Mouse (Mus musculus) heart, embryonic 11.5 days (tissue): Measurements from ENCODE around the gene Rpl18. TPM values are rescaled to one million over a fixed set of nuclear protein-coding genes. Genes with fewer than 3 reads are reported as not detected.

Experiments used
- ATAC-seq: fragments of 200-750 bp; cut with Nextera tagmentation; replicated peaks from 2 replicates; pipeline ENCODE4 v1.8.0; 2017; ENCODE audit warnings: moderate library complexity; ENCODE audit not compliant: insufficient number of reproducible peaks, low FRiP score, low TSS enrichment
- H3K27ac ChIP-seq: fragments of 300-500 bp; sonication (generic); 2 replicates; pipeline ENCODE4 v1.5.1; 2014; ENCODE audit warnings: mild to moderate bottlenecking, low read depth, low read length
- H3K27me3 ChIP-seq: fragments of 300-500 bp; sonication (generic); 2 replicates; pipeline ENCODE4 v1.6.1; 2014; ENCODE audit warnings: mild to moderate bottlenecking, low read length, mixed read lengths; ENCODE audit not compliant: control insufficient read depth, insufficient read depth
- H3K36me3 ChIP-seq: fragments of 300-500 bp; sonication (generic); 2 replicates; pipeline ENCODE4 v1.6.1; 2014; ENCODE audit warnings: mild to moderate bottlenecking, low read length, moderate library complexity, mixed read lengths; ENCODE audit not compliant: control insufficient read depth, insufficient read depth
- H3K4me1 ChIP-seq: fragments of 300-500 bp; sonication (generic); 2 replicates; pipeline ENCODE4 v1.6.1; 2014; ENCODE audit warnings: low read length; ENCODE audit not compliant: control insufficient read depth, insufficient read depth
- H3K4me2 ChIP-seq: fragments of 300-500 bp; sonication (generic); 2 replicates; pipeline ENCODE4 v1.6.1; 2014; ENCODE audit warnings: mild to moderate bottlenecking, moderate library complexity
- H3K4me3 ChIP-seq: fragments of 300-500 bp; sonication (generic); 2 replicates; pipeline ENCODE4 v1.5.1; 2014; ENCODE audit warnings: low read depth, low read length
- H3K9ac ChIP-seq: fragments of 300-500 bp; sonication (generic); 2 replicates; pipeline ENCODE4 v1.6.1; 2014; ENCODE audit warnings: mild to moderate bottlenecking, low read depth, low read length, moderate library complexity
- H3K9me3 ChIP-seq: fragments of 300-500 bp; sonication (generic); replicated peaks from 2 replicates; pipeline ENCODE4 v1.6.1; 2016; ENCODE audit warnings: low read length; ENCODE audit not compliant: control insufficient read depth
- WGBS: fragments of 180-500 bp; shearing (Covaris S2); extraction: QIAGEN DNeasy Blood & Tissue Kit; methylation state at CpG from one replicate; pipeline ENCODE4 v1.1.7; 2014; ENCODE audit not compliant: insufficient replicate concordance; 5-methylcytosine and 5-hydroxymethylcytosine counted together
- polyA plus RNA-seq: library from polyadenylated mRNA; unstranded; fragments of >200 nt; fragmentation: Nextera tagmentation; extraction: Ambion mirVana; gene quantifications from 2 replicates; pipeline ENCODE4 v1.2.1, GENCODE M21; 2014

Rpl18 gene
- polyA plus RNA-seq, 1 experiment from 2014 or later = 836 TPM

- H3K9ac ChIP-seq = no peak overlapping the region
- H3K36me3 ChIP-seq = no peaks in the 10 kb centered on the region
- H3K27me3 ChIP-seq = peaks cover 35% of the 10 kb centered on the region
- WGBS = 58% methylated on average over 5 of the region's 5 CpGs
- no peak for ATAC-seq
- no peaks in the 10 kb centered on the region for H3K4me1 ChIP-seq
- no peak overlapping the region for H3K4me3 ChIP-seq
- H3K27ac ChIP-seq = no peak overlapping the region
- no peak overlapping the region for H3K4me2 ChIP-seq
- H3K9me3 ChIP-seq = no peaks in the 10 kb centered on the region
Measured at GRCm38 (mm10) chr7:45760151-45760550, 44.9 kb downstream of the Rpl18 start.

GRCm38 (mm10) chr7:45765995-45766394 is 50.7 kb downstream of the Rpl18 start:
- Histone ChIP-seq H3K9ac (no peak overlapping the region), H3K27me3 (peaks cover 5% of the 10 kb centered on the region; the same call in 1 of the 2 replicates), H3K4me1 (no peaks in the 10 kb centered on the region; the same call in 1 of the 2 replicates), H3K9me3 (no peaks in the 10 kb centered on the region), H3K4me3 (no peak overlapping the region), H3K36me3 (no peaks in the 10 kb centered on the region), H3K27ac (no peak overlapping the region), H3K4me2 (no peak overlapping the region)
- 48% methylated on average over 8 of the region's 8 CpGs for WGBS
- ATAC-seq = no peak

- no peaks in the 10 kb centered on the region; the same call in 1 of the 2 replicates for H3K4me1 ChIP-seq
- no peak overlapping the region for H3K4me3 ChIP-seq
- H3K36me3 ChIP-seq = no peaks in the 10 kb centered on the region
- peaks cover 5% of the 10 kb centered on the region; the same call in 1 of the 2 replicates for H3K27me3 ChIP-seq
- no peaks in the 10 kb centered on the region for H3K9me3 ChIP-seq
- H3K9ac ChIP-seq = no peak overlapping the region
- no peak overlapping the region for H3K27ac ChIP-seq
- 59% methylated on average over 7 of the region's 8 CpGs for WGBS
- H3K4me2 ChIP-seq = no peak overlapping the region
- ATAC-seq = no peak
Measured at GRCm38 (mm10) chr7:45766764-45767163, 51.5 kb downstream of the Rpl18 start.

- Histone ChIP-seq H3K9me3 (no peaks in the 10 kb centered on the region), H3K36me3 (no peaks in the 10 kb centered on the region), H3K9ac (no peak overlapping the region), H3K27me3 (peaks cover 5% of the 10 kb centered on the region; the same call in 1 of the 2 replicates), H3K4me3 (no peak overlapping the region), H3K4me1 (no peaks in the 10 kb centered on the region; the same call in 1 of the 2 replicates), H3K4me2 (no peak overlapping the region), H3K27ac (no peak overlapping the region)
- WGBS = 80% methylated on average over 6 of the region's 6 CpGs
- no peak for ATAC-seq
Measured at GRCm38 (mm10) chr7:45767500-45767899, 52.2 kb downstream of the Rpl18 start.

Other genes starting within 250 kb of the Rpl18 start
- gene Bax, start 248.6 kb upstream of the Rpl18 start, polyA plus RNA-seq = 91.3 and 146 TPM in 2 replicates
- 1.5 and 2.2 TPM in 2 replicates for gene Tulp2, start 233.6 kb upstream of the Rpl18 start, polyA plus RNA-seq
- not detected in 2 replicates for gene Gm45808, start 228.6 kb upstream of the Rpl18 start, polyA plus RNA-seq
- 4.6 and 4.9 TPM in 2 replicates for gene Dhdh, start 226.7 kb upstream of the Rpl18 start, polyA plus RNA-seq
- 165 and 186 TPM in 2 replicates for gene Nucb1, start 205.1 kb upstream of the Rpl18 start, polyA plus RNA-seq
- gene Ppp1r15a, start 189.2 kb upstream of the Rpl18 start, polyA plus RNA-seq = 28.5 and 28.8 TPM in 2 replicates
- 1.1 TPM in 2 replicates for gene Plekha4, start 189.1 kb upstream of the Rpl18 start, polyA plus RNA-seq
- gene Hsd17b14, start 160.6 kb upstream of the Rpl18 start, polyA plus RNA-seq = 0.31 and 1.5 TPM in 2 replicates
- gene Bcat2, start 145.3 kb upstream of the Rpl18 start, polyA plus RNA-seq = 69.1 and 73.2 TPM in 2 replicates
- not detected in 2 replicates for gene Fgf21, start 100.0 kb upstream of the Rpl18 start, polyA plus RNA-seq
- gene Fut1, start 98.2 kb upstream of the Rpl18 start, polyA plus RNA-seq = not detected in 2 replicates
- 0.34 and 0.35 TPM in 2 replicates for gene Izumo1, start 93.6 kb upstream of the Rpl18 start, polyA plus RNA-seq
- 13.9 and 14.5 TPM in 2 replicates for gene Rasip1, start 88.0 kb upstream of the Rpl18 start, polyA plus RNA-seq
- gene Mamstr, start 75.5 kb upstream of the Rpl18 start, polyA plus RNA-seq = 3.4 and 4.0 TPM in 2 replicates
- 0.56 and 1.0 TPM in 2 replicates for gene Fut2, start 49.1 kb upstream of the Rpl18 start, polyA plus RNA-seq
- gene Ntn5, start 31.4 kb upstream of the Rpl18 start, polyA plus RNA-seq = not detected in 2 replicates
- 0.24 and 0.99 TPM in 2 replicates for gene Sec1, start 21.1 kb upstream of the Rpl18 start, polyA plus RNA-seq
- gene Car11, start 15.6 kb upstream of the Rpl18 start, polyA plus RNA-seq = 3.3 and 5.5 TPM in 2 replicates
- 3.3 and 3.5 TPM in 2 replicates for gene Dbp, start 10.4 kb upstream of the Rpl18 start, polyA plus RNA-seq
- 13.2 and 17.3 TPM in 2 replicates for gene Sphk2, start 2.5 kb downstream of the Rpl18 start, polyA plus RNA-seq
- gene Fam83e, start 5.8 kb downstream of the Rpl18 start, polyA plus RNA-seq = 0.58 and 0.67 TPM in 2 replicates
- not detected in 2 replicates for gene Spaca4, start 10.4 kb downstream of the Rpl18 start, polyA plus RNA-seq
- 0.41 and 1.1 TPM in 2 replicates for gene Lmtk3, start 68.3 kb downstream of the Rpl18 start, polyA plus RNA-seq
- gene Sult2b1, start 69.2 kb downstream of the Rpl18 start, polyA plus RNA-seq = 0.27 and 0.33 TPM in 2 replicates
- 89.7 and 104 TPM in 2 replicates for gene Cyth2, start 99.1 kb downstream of the Rpl18 start, polyA plus RNA-seq
- gene Kcnj14, start 109.3 kb downstream of the Rpl18 start, polyA plus RNA-seq = 0.39 and 1.0 TPM in 2 replicates
- 48.7 and 49.8 TPM in 2 replicates for gene Grwd1, start 115.5 kb downstream of the Rpl18 start, polyA plus RNA-seq
- 76.0 and 115 TPM in 2 replicates for gene Kdelr1, start 157.3 kb downstream of the Rpl18 start, polyA plus RNA-seq
- gene Grin2d, start 162.9 kb downstream of the Rpl18 start, polyA plus RNA-seq = 0.11 TPM in 2 replicates
- gene Syngr4, start 181.3 kb downstream of the Rpl18 start, polyA plus RNA-seq = 0.54 and 1.3 TPM in 2 replicates
- gene Tmem143, start 181.5 kb downstream of the Rpl18 start, polyA plus RNA-seq = 5.5 and 5.8 TPM in 2 replicates
- gene Emp3, start 205.9 kb downstream of the Rpl18 start, polyA plus RNA-seq = 62.4 and 65.3 TPM in 2 replicates
- 2.0 and 3.4 TPM in 2 replicates for gene Ccdc114, start 208.6 kb downstream of the Rpl18 start, polyA plus RNA-seq